Mouse (Mus musculus) embryonic stem cell, embryonic (primary cell): ENCODE results near the gene Sfn.

Experiments used
- CTCF ChIA-PET, 4 experiments: fragments of 300-600 bp in 2 of 4; fragments of 350-600 bp in 2 of 4; sonication (Branson Sonifier 250); formaldehyde crosslinking; loops; one replicate each; lab custom pipeline; 2022; ENCODE audit warnings: inconsistent platforms in 2 of 4; lab: Charles Lee
- POLR2A ChIA-PET, 4 experiments: fragments of 300-600 bp in 2 of 4; fragments of 350-600 bp in 2 of 4; sonication (Branson Sonifier 250); formaldehyde crosslinking; loops; one replicate each; lab custom pipeline; 2022; ENCODE audit warnings: antibody characterized with exemption in 4 of 4, inconsistent platforms in 1 of 4; lab: Charles Lee

Sfn gene

DNA sequence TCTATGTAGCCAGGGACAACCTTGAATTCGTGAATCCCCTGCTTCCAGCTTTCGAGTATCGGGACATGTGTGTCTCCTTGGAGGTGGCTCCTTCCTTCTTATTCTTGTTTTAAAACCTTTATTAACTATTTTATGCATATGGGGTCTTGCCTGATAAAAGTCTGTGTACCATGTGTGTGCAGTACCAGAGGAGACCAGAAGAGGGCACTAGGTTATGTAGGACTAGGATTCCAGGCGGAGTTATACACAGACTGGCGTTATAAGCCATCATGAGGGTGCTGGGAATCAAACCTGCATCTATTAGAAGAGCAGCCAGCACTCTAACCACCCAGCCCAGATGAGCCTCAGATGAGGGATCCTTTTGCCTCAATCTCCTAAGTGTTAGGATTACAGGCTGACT is 9.8 kb upstream of the Sfn start:
- ChIA-PET CTCF (interaction anchor here in 2 of 4 experiments (0.6 to 2.8 kb wide), 4 partner anchors 10 to 228 kb away, joined by 3 to 16 read pairs (median 4); partner anchors contain the start of gene Sfn (in 1 of the 2)), POLR2A (interaction anchor here in 1 of 4 experiments (0.7 to 2.4 kb wide), 2 partner anchors 13 to 251 kb away, joined by 3 to 17 read pairs; no protein-coding TSS in a partner anchor)

DNA sequence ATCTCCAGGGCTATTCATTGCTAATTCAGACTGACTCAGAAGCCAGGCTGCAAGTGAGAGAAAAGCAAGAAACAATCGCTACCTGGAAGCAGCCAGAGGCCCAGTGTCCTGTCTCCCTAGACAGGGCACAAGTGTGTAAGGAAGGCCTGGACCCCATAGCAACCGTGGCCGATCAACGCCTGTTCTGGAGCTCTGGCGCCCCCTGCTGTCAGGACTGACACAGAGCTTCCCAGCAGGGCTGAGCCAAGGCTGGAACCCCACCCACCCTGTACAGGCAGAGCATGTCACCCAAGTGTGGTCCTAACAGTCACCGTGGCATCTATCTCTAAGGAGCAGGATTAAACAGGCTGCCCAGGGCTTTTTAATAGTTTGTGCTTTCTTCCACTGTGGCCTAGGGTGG is 7.8 kb upstream of the Sfn start:
- POLR2A ChIA-PET, result interaction anchor here (0.6 to 2.9 kb wide), 37 partner anchors 10 to 257 kb away, joined by 3 to 17 read pairs (median 4); partner anchors contain the start of genes Gpatch3 (in 2 of the 4), Arid1a (in 1 of the 4), Gpn2 (in 1 of the 4) and Nudc (in 1 of the 4)

DNA sequence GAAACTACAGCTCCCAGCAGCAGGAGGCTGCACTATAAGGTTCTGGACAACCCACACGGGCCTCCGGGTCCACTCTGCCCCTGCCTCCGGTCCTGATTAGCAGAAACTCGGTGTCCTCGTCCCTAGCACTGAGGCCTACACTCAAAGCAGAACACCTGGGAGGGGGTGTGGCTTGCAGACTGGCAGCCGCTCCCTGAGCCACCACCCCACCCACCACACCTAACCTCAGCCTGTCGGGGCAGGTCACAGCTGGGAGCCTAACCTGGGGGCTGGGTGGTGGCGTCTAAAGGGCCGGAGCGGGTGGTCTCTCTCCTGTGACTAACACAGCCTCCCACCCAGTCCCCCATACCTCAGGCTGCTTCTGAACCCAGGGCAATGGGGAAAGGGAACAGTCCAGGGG is 5.3 kb upstream of the Sfn start:
- POLR2A ChIA-PET, result interaction anchor here in 2 of 4 experiments (0.7 to 4.6 kb wide), 11 partner anchors 8 to 61 kb away, joined by 3 to 49 read pairs (median 4); no protein-coding TSS in a partner anchor

More for the DNA sequence above, 7.8 kb upstream of the Sfn start:
- CTCF ChIA-PET, result interaction anchor here (0.5 to 3.9 kb wide), 81 partner anchors 8 to 879 kb away, joined by 3 to 23 read pairs (median 4); partner anchors contain the start of genes Zdhhc18 (in 3 of the 4), Pigv (in 2 of the 4), Sfn (in 2 of the 4) and Gpatch3 (in 1 of the 4)

DNA sequence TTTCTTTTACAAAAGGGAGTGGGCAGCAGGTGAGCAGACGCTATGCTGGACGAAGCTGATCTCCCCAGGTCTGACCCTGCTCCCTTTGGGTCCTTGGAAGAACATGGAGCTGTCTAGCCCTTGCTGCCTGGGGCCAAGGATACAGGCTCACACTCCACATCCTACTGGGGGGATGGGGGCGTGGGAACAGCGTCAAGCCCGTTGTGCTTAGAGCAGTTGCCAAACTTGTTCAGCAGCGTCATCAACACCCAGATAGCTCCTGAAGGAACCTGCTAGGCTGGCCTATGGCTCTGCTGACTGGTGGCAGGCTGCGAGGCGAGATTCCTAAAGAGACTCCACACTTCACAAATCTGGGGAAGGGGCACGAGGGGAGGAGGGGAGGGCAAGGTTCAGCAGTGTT is 3.4 kb upstream of the Sfn start:
- CTCF ChIA-PET, result interaction anchor here (0.5 to 1.8 kb wide), 7 partner anchors 9 to 1060 kb away, joined by 3 to 10 read pairs (median 3); partner anchors contain the start of gene Rps6ka1 (in 1 of the 4)

More for the DNA sequence above, 5.3 kb upstream of the Sfn start:
- CTCF ChIA-PET, result interaction anchor here in 2 of 4 experiments (0.8 to 3.9 kb wide), 6 partner anchors 13 to 207 kb away, joined by 3 to 23 read pairs (median 4); partner anchors contain the start of genes Tent5b (in 1 of the 2) and Zdhhc18 (in 1 of the 2)

DNA sequence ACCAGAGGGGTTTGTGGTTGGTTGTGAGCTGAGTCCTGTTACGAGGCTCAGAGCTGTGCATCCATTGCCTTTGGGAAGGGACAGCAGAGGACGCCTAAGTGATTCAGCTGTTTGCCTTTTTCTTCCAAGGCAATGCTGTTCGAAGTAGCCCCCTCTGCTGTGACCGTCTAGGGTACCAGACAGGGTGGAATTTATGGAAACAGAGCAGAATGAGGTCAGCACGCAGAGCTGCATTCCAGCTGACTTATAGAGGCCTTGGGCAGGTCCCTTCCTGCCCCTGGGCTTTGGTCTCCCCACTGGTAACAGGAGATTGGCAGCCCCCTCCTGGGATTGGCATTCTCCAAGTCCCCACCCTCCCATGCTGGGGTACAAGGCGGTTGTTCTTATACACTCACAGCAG is 2.9 kb upstream of the Sfn start:
- ChIA-PET POLR2A (interaction anchor here in 3 of 4 experiments (0.5 to 4.6 kb wide), 11 partner anchors 9 to 729 kb away, joined by 3 to 49 read pairs (median 4); partner anchors contain the start of genes Gpatch3 (in 1 of the 3) and Wdtc1 (in 1 of the 3)), CTCF (interaction anchor here in 3 of 4 experiments (0.8 to 1.5 kb wide), 5 partner anchors 10 to 283 kb away, joined by 3 to 4 read pairs (median 3); partner anchors contain the start of gene Rps6ka1 (in 1 of the 3))

More for the DNA sequence above, 3.4 kb upstream of the Sfn start:
- POLR2A ChIA-PET, result interaction anchor here in 3 of 4 experiments (0.5 to 4.6 kb wide), 9 partner anchors 8 to 730 kb away, joined by 3 to 49 read pairs (median 5); partner anchors contain the start of gene Wdtc1 (in 1 of the 3)

DNA sequence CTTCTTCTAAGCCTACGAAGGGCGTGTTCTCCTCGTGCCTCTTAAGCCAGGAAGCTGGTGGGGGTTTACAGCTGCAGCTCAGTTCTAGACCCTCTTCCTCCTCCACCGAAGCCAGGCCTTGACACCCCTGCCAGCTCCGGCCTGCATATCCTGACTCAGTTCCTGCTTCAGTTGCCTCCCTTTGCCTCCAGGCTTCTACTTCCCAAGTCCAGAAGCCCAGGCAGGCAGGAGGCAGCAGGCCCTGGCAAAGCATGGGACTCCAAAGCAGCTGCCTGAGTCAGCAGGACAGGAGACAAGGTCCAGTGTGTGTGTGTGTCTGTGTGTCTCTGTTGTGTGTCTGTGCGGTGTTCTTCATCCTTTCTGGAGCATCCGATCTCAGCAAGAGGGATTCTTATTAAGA is 2.2 kb upstream of the Sfn start:
- POLR2A ChIA-PET, result interaction anchor here in 2 of 4 experiments (1.0 to 4.6 kb wide), 7 partner anchors 8 to 71 kb away, joined by 3 to 49 read pairs (median 4); partner anchors contain the start of gene Gpatch3 (in 1 of the 2)
- CTCF ChIA-PET, result interaction anchor here in 3 of 4 experiments (0.7 to 1.5 kb wide), 4 partner anchors 9 to 23 kb away, joined by 3 to 4 read pairs (median 3); no protein-coding TSS in a partner anchor

DNA sequence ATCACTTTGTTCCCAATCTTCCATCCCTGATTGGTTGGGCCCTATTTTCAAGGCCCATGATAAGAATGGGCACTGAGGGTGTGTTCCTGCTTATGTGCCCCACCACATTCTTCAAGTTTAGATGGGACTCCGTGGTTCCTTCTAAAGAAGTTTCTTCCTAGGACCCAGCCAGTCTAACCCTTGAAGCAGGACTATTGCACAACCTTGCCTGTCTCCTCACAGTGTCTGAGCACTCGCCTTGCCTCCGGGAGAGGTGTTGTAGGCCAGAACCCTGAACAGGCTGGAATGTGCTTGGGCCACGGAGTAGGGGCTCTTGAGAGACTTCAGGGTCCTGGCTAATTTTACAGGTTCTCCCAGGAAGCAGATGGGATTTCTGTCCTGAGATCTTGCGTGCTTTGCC is 1.1 kb upstream of the Sfn start:
- ChIA-PET POLR2A (interaction anchor here in 2 of 4 experiments (0.5 to 1.5 kb wide), 3 partner anchors 16 to 234 kb away, joined by 3 to 4 read pairs (median 3); no protein-coding TSS in a partner anchor), CTCF (interaction anchor here in 2 of 4 experiments (0.7 to 2.1 kb wide), 3 partner anchors 10 to 238 kb away, joined by 4 to 6 read pairs (median 4); no protein-coding TSS in a partner anchor)

DNA sequence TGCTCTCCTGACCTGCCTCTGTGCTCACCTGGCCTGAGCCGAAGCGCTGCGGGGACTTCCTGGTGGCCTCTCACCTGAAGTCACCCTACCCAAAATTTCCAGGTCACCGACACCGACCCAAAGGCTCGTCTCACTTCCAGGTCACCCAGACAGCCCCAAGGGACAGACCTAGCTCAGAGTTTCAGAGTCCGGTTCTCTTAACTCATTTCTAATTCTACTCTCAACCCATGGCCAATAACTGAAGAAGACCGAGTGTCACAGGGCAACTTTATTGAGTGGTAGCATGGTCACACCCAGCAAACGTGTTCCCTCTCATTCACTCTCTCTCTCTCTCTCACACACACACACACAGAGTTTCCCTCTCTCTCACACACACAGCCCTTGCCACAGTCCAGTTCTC is 1.7 kb downstream of the Sfn start:
- CTCF ChIA-PET, result interaction anchor here in 2 of 4 experiments (0.9 to 3.3 kb wide), 6 partner anchors 10 to 240 kb away, joined by 3 to 23 read pairs (median 10); partner anchors contain the start of gene Zdhhc18 (in 1 of the 2)
- POLR2A ChIA-PET, result interaction anchor here (0.5 to 3.4 kb wide), 22 partner anchors 9 to 299 kb away, joined by 3 to 17 read pairs (median 4); partner anchors contain the start of genes Gpn2 (in 1 of the 4), Nudc (in 1 of the 4) and Zdhhc18 (in 1 of the 4)

DNA sequence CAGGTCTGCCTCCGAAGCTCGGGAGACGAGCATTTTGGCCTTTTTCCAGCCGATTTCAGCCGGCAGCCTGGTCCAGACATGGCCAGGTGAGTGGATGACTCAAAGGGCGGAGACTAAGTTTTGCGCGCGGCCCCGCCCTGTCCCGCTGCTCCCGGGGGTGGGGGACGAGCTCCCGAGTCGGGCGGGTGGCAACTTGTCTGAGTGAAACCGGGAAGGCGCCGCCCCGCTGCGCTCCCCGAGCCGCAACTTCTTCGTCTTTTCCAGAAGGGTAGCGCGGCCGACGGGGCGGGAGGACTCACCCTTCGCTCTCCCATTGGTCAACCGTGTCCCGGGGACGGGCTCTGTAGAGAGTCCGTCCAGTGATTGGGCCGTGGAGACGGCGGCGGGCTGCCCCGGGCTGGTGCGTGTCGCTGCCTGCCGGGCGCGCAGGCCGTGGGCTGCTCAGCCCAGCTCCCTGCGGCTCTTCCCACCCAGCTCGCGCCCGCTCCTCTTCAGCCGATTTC is 2.3 kb downstream of the Sfn start:
- ChIA-PET POLR2A (interaction anchor here (0.5 to 7.5 kb wide), 52 partner anchors 7 to 311 kb away, joined by 3 to 49 read pairs (median 4); partner anchors contain the start of genes Gpatch3 (in 1 of the 4), Gpn2 (in 1 of the 4), Nudc (in 1 of the 4) and Wdtc1 (in 1 of the 4)), CTCF (interaction anchor here in 3 of 4 experiments (0.6 to 3.3 kb wide), 20 partner anchors 10 to 279 kb away, joined by 3 to 23 read pairs (median 4); partner anchors contain the start of genes Zdhhc18 (in 2 of the 3) and Tent5b (in 1 of the 3))

DNA sequence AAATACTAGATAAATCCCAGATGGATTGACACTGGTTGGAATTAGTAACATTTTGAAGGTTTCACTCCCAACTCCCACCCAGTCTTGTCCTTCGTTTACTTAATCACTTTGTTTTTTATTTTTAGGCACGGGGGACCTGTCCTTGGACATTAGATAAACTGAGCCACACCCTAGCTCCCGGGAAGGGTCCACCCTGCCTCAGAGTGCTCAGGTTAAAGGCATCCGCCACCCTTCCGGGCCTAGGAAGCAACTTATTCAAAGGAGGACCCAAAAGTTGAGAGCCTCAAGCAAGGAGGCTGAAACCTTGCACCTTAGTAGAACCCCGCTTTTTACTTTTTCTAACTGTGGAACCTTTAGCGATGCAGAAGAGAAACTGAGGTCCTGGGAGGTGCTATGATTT is 2.9 kb downstream of the Sfn start:
- ChIA-PET POLR2A (interaction anchor here in 3 of 4 experiments (0.6 to 7.5 kb wide), 45 partner anchors 7 to 312 kb away, joined by 3 to 49 read pairs (median 5); partner anchors contain the start of genes Gpatch3 (in 1 of the 3), Gpn2 (in 1 of the 3), Nudc (in 1 of the 3) and Wdtc1 (in 1 of the 3)), CTCF (interaction anchor here in 3 of 4 experiments (0.5 to 3.3 kb wide), 19 partner anchors 11 to 280 kb away, joined by 3 to 23 read pairs (median 4); partner anchors contain the start of genes Zdhhc18 (in 2 of the 3) and Tent5b (in 1 of the 3))

DNA sequence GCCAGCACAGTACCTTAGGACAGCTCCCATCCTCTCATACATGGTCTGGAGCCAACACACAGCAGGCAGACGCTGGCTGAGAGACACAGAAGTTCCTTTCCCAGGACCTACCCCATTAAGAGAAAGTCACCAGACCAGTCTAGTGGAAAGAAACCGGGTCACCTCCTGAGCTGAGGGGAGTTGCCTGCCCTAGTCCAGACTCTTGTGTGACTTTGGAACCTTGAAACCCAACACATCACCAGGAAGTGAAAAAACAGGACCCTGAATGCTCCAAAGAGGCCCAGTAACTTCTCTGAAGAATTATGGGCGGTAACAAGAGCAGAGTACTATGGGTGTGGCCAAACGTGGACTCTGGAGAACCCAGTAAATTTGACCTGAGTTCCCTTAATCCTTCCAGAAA is 3.4 kb downstream of the Sfn start:
- ChIA-PET POLR2A (interaction anchor here (0.7 to 7.5 kb wide), 30 partner anchors 8 to 266 kb away, joined by 3 to 49 read pairs (median 4); partner anchors contain the start of genes Gpatch3 (in 1 of the 4) and Gpn2 (in 1 of the 4)), CTCF (interaction anchor here in 3 of 4 experiments (0.5 to 3.3 kb wide), 12 partner anchors 11 to 280 kb away, joined by 3 to 23 read pairs (median 4); partner anchors contain the start of gene Zdhhc18 (in 2 of the 3))

DNA sequence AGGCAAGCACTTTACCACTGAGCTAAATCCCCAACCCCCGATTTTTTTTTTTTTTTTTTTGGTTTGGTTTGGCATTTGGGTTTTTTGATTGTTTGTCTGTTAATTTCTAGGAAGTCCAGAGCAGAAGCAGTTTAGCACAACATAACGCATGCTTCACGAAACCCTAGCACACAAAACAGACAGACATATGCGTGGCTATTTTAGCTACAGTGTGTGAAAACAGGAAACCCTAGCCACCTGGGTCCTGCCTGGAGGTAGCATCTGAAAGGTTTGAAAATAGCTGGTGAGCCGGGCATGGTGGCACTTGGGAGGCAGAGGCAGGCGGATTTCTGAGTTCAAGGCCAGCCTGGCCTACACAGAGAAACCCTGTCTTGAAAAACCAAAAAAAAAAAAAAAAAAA is 5.9 kb downstream of the Sfn start:
- ChIA-PET CTCF (interaction anchor here (0.5 to 2.4 kb wide), 13 partner anchors 8 to 257 kb away, joined by 3 to 19 read pairs (median 4); partner anchors contain the start of gene Zdhhc18 (in 1 of the 4)), POLR2A (interaction anchor here in 3 of 4 experiments (0.7 to 7.5 kb wide), 18 partner anchors 9 to 372 kb away, joined by 3 to 49 read pairs (median 5); partner anchors contain the start of genes Gpatch3 (in 1 of the 3), Gpn2 (in 1 of the 3), Hmgn2 (in 1 of the 3) and Nudc (in 1 of the 3))

DNA sequence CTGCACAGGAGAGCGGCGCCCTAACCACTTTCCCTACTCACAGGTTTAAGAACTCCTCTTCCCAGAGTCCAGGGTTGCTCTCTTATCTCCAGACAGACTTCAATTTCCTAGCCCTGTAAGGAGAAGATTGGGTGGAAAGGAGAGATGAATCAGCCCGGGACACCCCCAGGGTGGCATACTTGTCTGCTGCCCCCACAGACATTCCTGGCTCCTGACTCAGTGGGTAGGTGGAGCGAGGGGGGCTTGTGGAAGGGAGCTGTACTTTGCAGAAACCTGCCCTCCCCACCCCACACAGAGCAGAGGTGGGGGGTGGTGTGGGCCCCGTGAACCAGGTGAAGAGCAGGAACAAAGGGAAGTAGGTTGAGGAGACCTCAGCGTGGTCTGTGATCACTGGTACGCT is 6.4 kb downstream of the Sfn start:
- ChIA-PET CTCF (interaction anchor here (0.5 to 2.4 kb wide), 21 partner anchors 9 to 1173 kb away, joined by 3 to 19 read pairs (median 4); partner anchors contain the start of gene Zdhhc18 (in 2 of the 4)), POLR2A (interaction anchor here (0.6 to 7.5 kb wide), 29 partner anchors 9 to 1020 kb away, joined by 3 to 49 read pairs (median 4); partner anchors contain the start of genes Gpn2 (in 3 of the 4), Zdhhc18 (in 2 of the 4), Gpatch3 (in 1 of the 4) and Nudc (in 1 of the 4))

DNA sequence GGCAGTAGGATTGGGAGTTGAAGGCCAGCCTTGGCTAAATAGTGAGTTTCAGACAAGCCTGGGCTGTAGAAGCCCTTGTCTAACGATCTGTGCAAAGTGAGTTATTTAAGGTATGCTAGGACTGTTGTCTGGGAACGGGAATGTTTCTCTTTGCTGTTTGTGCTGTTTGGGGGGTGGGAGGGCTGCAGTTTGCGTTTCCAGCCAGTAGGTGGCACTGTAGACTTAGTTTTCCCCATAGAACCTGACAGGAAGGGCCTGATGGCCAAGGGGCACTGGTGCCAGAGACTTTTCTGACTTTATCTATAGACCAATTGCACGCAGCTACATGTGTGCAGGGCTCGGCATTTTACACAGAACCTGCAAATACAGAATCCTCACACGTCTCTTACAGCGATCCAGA is 9.4 kb downstream of the Sfn start:
- CTCF ChIA-PET, result interaction anchor here (0.7 to 2.9 kb wide), 33 partner anchors 10 to 248 kb away, joined by 3 to 18 read pairs (median 4); partner anchors contain the start of genes Zdhhc18 (in 4 of the 4) and Sfn (in 2 of the 4)
- POLR2A ChIA-PET, result interaction anchor here in 3 of 4 experiments (0.6 to 7.5 kb wide), 14 partner anchors 13 to 246 kb away, joined by 3 to 49 read pairs (median 4); partner anchors contain the start of genes Nudc (in 1 of the 3) and Zdhhc18 (in 1 of the 3)

DNA sequence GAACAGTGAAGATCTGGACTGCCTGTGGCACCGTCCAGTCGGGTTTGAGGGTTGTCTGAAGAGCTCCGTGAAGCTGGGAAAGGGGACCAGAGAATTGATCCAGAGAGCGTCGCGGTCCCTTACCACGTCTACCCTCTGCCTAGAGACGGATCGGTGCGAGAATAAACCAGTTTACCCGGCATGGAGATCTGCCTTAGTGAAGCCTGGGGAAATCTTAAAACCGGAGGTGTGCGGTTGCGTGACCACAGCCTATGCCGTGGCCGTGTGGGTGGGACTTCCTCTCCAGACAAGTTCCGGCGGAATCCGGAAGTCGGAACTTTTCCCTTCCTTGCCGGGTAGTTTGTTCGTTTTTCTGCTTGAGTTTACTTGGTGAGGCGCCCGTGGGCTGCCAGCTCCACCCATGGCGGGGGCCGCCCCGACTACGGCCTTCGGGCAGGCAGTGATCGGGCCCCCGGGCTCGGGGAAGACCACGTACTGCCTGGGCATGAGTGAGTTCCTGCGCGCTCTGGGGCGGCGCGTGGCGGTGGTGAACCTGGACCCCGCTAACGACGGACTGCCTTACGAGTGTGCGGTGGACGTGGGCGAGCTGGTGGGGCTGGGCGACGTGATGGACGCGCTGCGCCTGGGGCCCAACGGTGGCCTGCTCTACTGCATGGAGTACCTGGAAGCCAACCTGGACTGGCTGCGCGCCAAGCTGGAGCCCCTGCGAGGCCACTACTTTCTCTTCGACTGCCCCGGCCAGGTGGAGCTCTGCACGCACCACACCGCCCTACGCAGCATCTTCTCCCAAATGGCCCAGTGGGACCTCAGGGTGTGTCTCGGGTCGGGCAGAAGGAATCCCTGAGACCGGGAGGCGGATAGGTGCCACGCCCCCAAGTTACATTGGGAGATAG is 17.7 kb downstream of the Sfn start, which contains the start of gene Gpn2:
Gene Gpn2, plus strand, starts transcription at position 304 of the 893 bp plus-strand sequence.
- POLR2A ChIA-PET, result interaction anchor here (0.5 to 4.0 kb wide), 22 partner anchors 9 to 314 kb away, joined by 3 to 25 read pairs (median 4); partner anchors contain the start of genes Gpatch3 (in 2 of the 4), Nudc (in 2 of the 4), Nr0b2 (in 1 of the 4) and Tent5b (in 1 of the 4)
- CTCF ChIA-PET, result interaction anchor here in 3 of 4 experiments (0.5 to 1.4 kb wide), 8 partner anchors 9 to 174 kb away, joined by 3 to 6 read pairs (median 4); no protein-coding TSS in a partner anchor
